Mouse (Mus musculus): ENCODE data around the gene Actn3.
A peak's percentile ranks its signal among the peaks of the same experiment; 100 is the strongest.
"Not testable (repeated sequence)": the region's sequence is repeated elsewhere in the genome, so short reads cannot be mapped to it uniquely, and the experiment has no call there.

The Actn3 gene

GRCm38 (mm10) chr19:4877785-4878184, at the start of gene Actn3:
Actn3 (minus strand) TSS chr19:4877909.
- peak; percentile 34 to 56 for DNase-seq

- no peak for DNase-seq
Measured at GRCm38 (mm10) chr19:4925121-4925860, 47.6 kb upstream of the Actn3 start.

- DNase-seq, result no peak
Measured at GRCm38 (mm10) chr19:4919652-4920051, 41.9 kb upstream of the Actn3 start.

- DNase-seq, result no peak
Measured at GRCm38 (mm10) chr19:4916827-4917226, 39.1 kb upstream of the Actn3 start.

- no peak for DNase-seq
Measured at GRCm38 (mm10) chr19:4915924-4916603, 38.4 kb upstream of the Actn3 start.

GRCm38 (mm10) chr19:4909376-4909775, 31.7 kb upstream of the Actn3 start:
- DNase-seq, result no peak

- DNase-seq, result peak in 1 of 2 experiments; percentile 25
Measured at GRCm38 (mm10) chr19:4908107-4908506, 30.4 kb upstream of the Actn3 start.

- peak; percentile 83 to 87 for DNase-seq
Measured at GRCm38 (mm10) chr19:4905979-4906794, 28.5 kb upstream of the Actn3 start, which contains the start of gene Bbs1. Bbs1 (minus strand) TSS chr19:4906628.

GRCm38 (mm10) chr19:4899888-4900287, 22.2 kb upstream of the Actn3 start:
- DNase-seq, result no peak

- no peak for DNase-seq
Measured at GRCm38 (mm10) chr19:4898972-4899371, 21.3 kb upstream of the Actn3 start.

- DNase-seq, result no peak
Measured at GRCm38 (mm10) chr19:4896780-4897520, 19.2 kb upstream of the Actn3 start.

- no peak for DNase-seq
Measured at GRCm38 (mm10) chr19:4891798-4892197, 14.1 kb upstream of the Actn3 start.

- DNase-seq, result no peak
Measured at GRCm38 (mm10) chr19:4889791-4890190, 12.1 kb upstream of the Actn3 start.

GRCm38 (mm10) chr19:4883961-4884360, 6.3 kb upstream of the Actn3 start:
- DNase-seq, result no peak

- DNase-seq, result no peak
Measured at GRCm38 (mm10) chr19:4879324-4879703, 1.6 kb upstream of the Actn3 start.

GRCm38 (mm10) chr19:4878405-4879323, 955 bp upstream of the Actn3 start, which contains the start of gene Zdhhc24:
Zdhhc24 (plus strand) TSS chr19:4878668.
- DNase-seq, result peak; percentile 95 to 98

GRCm38 (mm10) chr19:4876755-4877154, 954 bp downstream of the Actn3 start:
- DNase-seq, result no peak

GRCm38 (mm10) chr19:4876241-4876640, 1.5 kb downstream of the Actn3 start:
- DNase-seq, result no peak

GRCm38 (mm10) chr19:4874613-4875012, 3.1 kb downstream of the Actn3 start:
- DNase-seq, result not testable (repeated sequence)

- DNase-seq, result peak; percentile 29 to 71
Measured at GRCm38 (mm10) chr19:4865147-4865546, 12.6 kb downstream of the Actn3 start.

- no peak for DNase-seq
Measured at GRCm38 (mm10) chr19:4863048-4863447, 14.7 kb downstream of the Actn3 start.

Data from lung, postnatal 4 days (tissue).